Mouse (Mus musculus): ENCODE data around the gene Trpm6.

GRCm38 (mm10) chr19:18868311-18868710 is 118.5 kb downstream of the Trpm6 start:
- TF ChIP-seq POLR2A (IDR thresholded peaks at IDR 0.05; ENCODE audit: insufficient read depth, low read depth, low read length) (no peak), CTCF (IDR thresholded peaks at IDR 0.05; ENCODE audit: insufficient read depth, low read depth, low read length) (no peak)
